Mouse (Mus musculus): Measurements from ENCODE around the gene Gdf7. TPM values are rescaled to one million over a fixed set of nuclear protein-coding genes. Genes with fewer than 3 reads are reported as not detected.

The Gdf7 gene
- total and polyA plus RNA-seq, 2 experiments from 2014 or later, result 0.11 to 4.7 TPM

- DNase-seq (ENCODE audit: low spot score) (no peak), ATAC-seq (ENCODE audit: low FRiP score) (no peak)
- no peak for TF ChIP-seq CTCF (IDR thresholded peaks at IDR 0.05)
- Histone ChIP-seq H3K9ac (replicated peaks; ENCODE audit: low read length, poor library complexity, severe bottlenecking) (no peak overlapping the region), H3K4me1 (ENCODE audit: insufficient read depth, low read length) (no peaks in the 10 kb centered on the region), H3K27ac (ENCODE audit: low read depth, low read length) (no peak overlapping the region), H3K4me2 (ENCODE audit: low read depth, low read length, poor library complexity, severe bottlenecking) (no peak overlapping the region), H3K9me3 (ENCODE audit: low read length) (no peaks in the 10 kb centered on the region), H3K27me3 (ENCODE audit: insufficient read depth, low read length) (no peaks in the 10 kb centered on the region), H3K4me3 (ENCODE audit: low read depth, low read length) (no peak overlapping the region), H3K36me3 (ENCODE audit: insufficient read depth, low read length) (no peaks in the 10 kb centered on the region)
- 84% methylated on average over 3 of the region's 3 CpGs for WGBS
Observed at GRCm38 (mm10) chr12:8287970-8288369, 13.8 kb downstream of the Gdf7 start.

DNA sequence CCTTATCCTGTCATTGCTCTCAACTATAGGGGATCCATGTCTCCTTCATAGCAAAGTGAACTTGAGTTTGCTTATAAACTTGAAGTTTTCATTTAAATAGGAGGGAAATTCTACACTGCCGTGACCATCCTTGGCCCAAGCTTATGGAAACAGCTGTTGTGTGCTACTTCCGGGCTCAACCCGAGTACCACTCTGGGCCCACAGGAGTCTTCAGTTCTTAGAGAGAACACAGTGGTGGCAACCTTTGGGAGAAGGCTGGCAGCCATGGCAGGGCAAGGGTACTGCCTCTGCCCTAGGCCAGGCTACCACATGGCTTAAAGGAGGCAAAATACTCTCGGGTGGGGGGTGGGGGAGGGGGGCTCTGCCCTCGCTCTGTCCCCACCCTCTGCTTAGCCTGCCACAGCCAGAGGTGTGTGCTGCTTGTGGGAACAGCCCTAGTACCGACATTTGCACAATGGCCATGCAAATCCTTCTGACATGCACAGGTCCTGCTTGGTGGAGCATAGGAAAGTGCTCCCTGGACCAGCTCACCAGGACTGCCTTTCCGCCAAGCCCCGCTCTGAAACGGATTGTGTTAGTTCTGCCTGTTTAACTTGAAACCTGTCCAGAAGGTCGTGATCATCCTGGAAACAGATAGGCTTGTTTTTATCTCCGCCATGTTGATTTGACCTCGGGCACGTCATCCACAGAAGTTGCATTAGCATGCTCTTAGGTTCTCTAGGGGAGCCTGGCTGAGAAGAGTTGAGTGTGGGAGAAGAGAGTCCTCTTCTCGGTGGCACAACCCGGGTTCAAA lies 20.3 kb downstream of the Gdf7 start:
- WGBS, result 74% methylated on average over 15 of the region's 15 CpGs
- no peak for DNase-seq (ENCODE audit: low spot score)
- 0 out of 2 replicates have a peak, but pooled peaks cover 4% of the 10 kb centered on the region for H3K36me3 ChIP-seq (ENCODE audit: insufficient read depth, low read length)

GRCm38 (mm10) chr12:8275424-8275823 lies 26.3 kb downstream of the Gdf7 start:
- DNase-seq (ENCODE audit: low spot score) (no peak), ATAC-seq (ENCODE audit: low FRiP score) (no peak)
- H3K27me3 ChIP-seq (ENCODE audit: insufficient read depth, low read length), result no peaks in the 10 kb centered on the region
- no peaks in the 10 kb centered on the region for H3K9me3 ChIP-seq (ENCODE audit: low read length)
- WGBS, result 91% methylated on average over 4 of the region's 4 CpGs
- no peak overlapping the region for H3K27ac ChIP-seq (ENCODE audit: low read depth, low read length)
- H3K36me3 ChIP-seq (ENCODE audit: insufficient read depth, low read length), result 0 out of 2 replicates have a peak, but pooled peaks cover 4% of the 10 kb centered on the region
- no peak overlapping the region for H3K9ac ChIP-seq (replicated peaks; ENCODE audit: low read length, poor library complexity, severe bottlenecking)
- no peak overlapping the region for H3K4me3 ChIP-seq (ENCODE audit: low read depth, low read length)
- H3K4me1 ChIP-seq (ENCODE audit: insufficient read depth, low read length), result no peaks in the 10 kb centered on the region
- TF ChIP-seq CTCF (IDR thresholded peaks at IDR 0.05), result no peak
- H3K4me2 ChIP-seq (ENCODE audit: low read depth, low read length, poor library complexity, severe bottlenecking), result no peak overlapping the region

More for the DNA sequence above, 20.3 kb downstream of the Gdf7 start:
- no peaks in the 10 kb centered on the region for H3K9me3 ChIP-seq (ENCODE audit: low read length)
- H3K4me3 ChIP-seq (ENCODE audit: low read depth, low read length), result no peak overlapping the region
- H3K9ac ChIP-seq (replicated peaks; ENCODE audit: low read length, poor library complexity, severe bottlenecking), result no peak overlapping the region
- no peaks in the 10 kb centered on the region for H3K4me1 ChIP-seq (ENCODE audit: insufficient read depth, low read length)
- no peak for ATAC-seq (ENCODE audit: low FRiP score)
- H3K4me2 ChIP-seq (ENCODE audit: low read depth, low read length, poor library complexity, severe bottlenecking), result no peak overlapping the region
- no peak overlapping the region for H3K27ac ChIP-seq (ENCODE audit: low read depth, low read length)
- no peaks in the 10 kb centered on the region for H3K27me3 ChIP-seq (ENCODE audit: insufficient read depth, low read length)
- TF ChIP-seq CTCF (IDR thresholded peaks at IDR 0.05), result no peak

DNA sequence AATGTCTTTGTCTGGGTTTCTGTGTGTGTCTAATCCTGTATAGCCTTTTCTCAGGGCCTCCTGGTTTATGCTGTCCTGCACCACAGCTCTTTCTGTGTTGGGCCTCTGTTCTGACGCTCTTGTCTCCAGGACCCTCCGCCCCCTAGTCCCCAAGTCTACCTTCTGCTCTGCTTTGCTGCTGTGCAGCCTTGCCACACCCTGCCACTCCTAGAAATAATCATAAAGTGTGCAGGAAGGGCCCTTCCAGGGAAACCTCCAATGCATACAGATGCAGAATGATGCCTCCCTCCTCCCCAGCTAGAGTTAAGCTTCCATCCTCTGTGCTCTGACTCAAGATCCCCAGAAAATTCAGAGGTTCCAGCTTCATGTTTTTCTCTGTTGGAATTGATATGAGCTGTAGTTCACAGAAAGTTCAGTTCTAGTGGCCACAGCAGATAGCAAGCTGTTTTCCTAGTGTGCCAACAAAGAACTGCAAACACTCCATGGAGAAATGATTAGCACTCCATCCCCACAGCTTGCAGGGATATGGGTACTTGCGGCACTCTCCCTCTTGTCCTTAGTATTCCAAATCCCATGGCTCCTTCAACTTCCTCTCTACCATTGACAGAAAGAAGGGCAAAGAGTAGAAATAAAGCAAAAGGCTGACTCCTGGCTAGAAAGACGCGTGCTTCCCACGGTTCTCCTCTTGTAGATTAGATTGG lies 28.1 kb downstream of the Gdf7 start:
- DNase-seq (ENCODE audit: low spot score) (no peak), ATAC-seq (ENCODE audit: low FRiP score) (no peak)
- 89% methylated on average over 6 of the region's 6 CpGs for WGBS

GRCm38 (mm10) chr12:8271405-8271804 lies 30.3 kb downstream of the Gdf7 start:
- TF ChIP-seq CTCF (IDR thresholded peaks at IDR 0.05), result no peak
- DNase-seq (ENCODE audit: low spot score) (no peak), ATAC-seq (ENCODE audit: low FRiP score) (no peak)
- no peak overlapping the region for H3K9ac ChIP-seq (replicated peaks; ENCODE audit: low read length, poor library complexity, severe bottlenecking)
- no peaks in the 10 kb centered on the region for H3K4me1 ChIP-seq (ENCODE audit: insufficient read depth, low read length)
- no peak overlapping the region for H3K4me3 ChIP-seq (ENCODE audit: low read depth, low read length)
- no peak overlapping the region for H3K27ac ChIP-seq (ENCODE audit: low read depth, low read length)
- H3K4me2 ChIP-seq (ENCODE audit: low read depth, low read length, poor library complexity, severe bottlenecking), result no peak overlapping the region
- WGBS, result 91% methylated on average over 2 of the region's 2 CpGs
- H3K27me3 ChIP-seq (ENCODE audit: insufficient read depth, low read length), result no peaks in the 10 kb centered on the region
- H3K9me3 ChIP-seq (ENCODE audit: low read length), result no peaks in the 10 kb centered on the region
- H3K36me3 ChIP-seq (ENCODE audit: insufficient read depth, low read length), result 0 out of 2 replicates have a peak, but pooled peaks cover under 1% of the 10 kb centered on the region

More for the DNA sequence above, 28.1 kb downstream of the Gdf7 start:
- Histone ChIP-seq H3K9ac (replicated peaks; ENCODE audit: low read length, poor library complexity, severe bottlenecking) (no peak overlapping the region), H3K4me3 (ENCODE audit: low read depth, low read length) (no peak overlapping the region), H3K4me2 (ENCODE audit: low read depth, low read length, poor library complexity, severe bottlenecking) (no peak overlapping the region), H3K27ac (ENCODE audit: low read depth, low read length) (no peak overlapping the region), H3K27me3 (ENCODE audit: insufficient read depth, low read length) (no peaks in the 10 kb centered on the region), H3K36me3 (ENCODE audit: insufficient read depth, low read length) (0 out of 2 replicates have a peak, but pooled peaks cover 2% of the 10 kb centered on the region), H3K9me3 (ENCODE audit: low read length) (no peaks in the 10 kb centered on the region), H3K4me1 (ENCODE audit: insufficient read depth, low read length) (no peaks in the 10 kb centered on the region)
- TF ChIP-seq CTCF (IDR thresholded peaks at IDR 0.05), result no peak

- Histone ChIP-seq H3K4me2 (ENCODE audit: low read depth, low read length, poor library complexity, severe bottlenecking) (no peak overlapping the region), H3K9ac (replicated peaks; ENCODE audit: low read length, poor library complexity, severe bottlenecking) (no peak overlapping the region), H3K4me1 (ENCODE audit: insufficient read depth, low read length) (no peaks in the 10 kb centered on the region), H3K36me3 (ENCODE audit: insufficient read depth, low read length) (no peaks in the 10 kb centered on the region), H3K27me3 (ENCODE audit: insufficient read depth, low read length) (no peaks in the 10 kb centered on the region), H3K4me3 (ENCODE audit: low read depth, low read length) (no peak overlapping the region), H3K27ac (ENCODE audit: low read depth, low read length) (no peak overlapping the region), H3K9me3 (ENCODE audit: low read length) (no peaks in the 10 kb centered on the region)
- no peak for DNase-seq (ENCODE audit: low spot score)
- ATAC-seq (ENCODE audit: low FRiP score), result no peak
- no peak for TF ChIP-seq CTCF (IDR thresholded peaks at IDR 0.05)
- WGBS, result 92% methylated on average over 11 of the region's 11 CpGs
Observed at GRCm38 (mm10) chr12:8269627-8270026, 32.1 kb downstream of the Gdf7 start.
